Mouse (Mus musculus) v-Abl transformed pro-B cells (cell line): Measurements from ENCODE around the gene Cox18.

Source experiments
- in situ Hi-C, 2 experiments: fragments of 400-800 bp; cut with MboI; formaldehyde crosslinking; loops; one replicate each; pipeline ENCODE4 v1.15.1; 2025; ENCODE audit not compliant: unreplicated experiment in 2 of 2

The Cox18 gene

DNA sequence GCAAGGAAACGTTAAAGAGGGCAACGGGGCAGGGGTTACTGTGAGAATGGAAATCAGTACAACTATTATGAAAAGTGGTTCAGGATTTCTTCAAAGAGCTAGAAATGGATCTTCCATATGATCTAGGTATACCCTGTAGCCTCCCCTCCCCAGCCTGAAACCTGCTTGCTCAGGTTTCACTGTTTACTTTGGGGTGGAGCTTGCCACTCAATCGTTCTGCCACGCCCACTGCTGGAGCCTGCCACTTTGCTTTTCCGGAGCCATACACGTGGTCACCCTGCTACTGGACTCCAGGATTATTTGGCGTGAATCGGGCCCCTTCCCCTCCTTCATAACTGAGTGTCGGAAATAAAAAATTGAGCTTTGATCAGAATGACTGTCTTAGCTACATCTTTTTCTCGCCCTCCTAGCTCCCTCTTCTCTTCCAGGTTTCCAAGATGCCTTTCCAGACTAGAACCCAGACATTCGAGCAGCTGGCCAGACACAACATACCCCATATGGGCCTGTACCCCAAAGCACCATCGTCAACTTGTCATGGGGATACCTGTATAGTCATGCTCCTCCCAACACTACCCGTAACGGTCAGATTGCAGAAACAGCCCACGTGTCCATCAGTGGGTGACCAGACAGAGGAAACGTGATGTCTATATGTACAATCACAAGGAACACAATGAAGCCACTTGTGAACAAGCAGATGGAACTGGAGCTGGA lies 23.7 kb downstream of the Cox18 start:
- in situ Hi-C loops = loop anchor here (5.0 to 25.0 kb wide), 8 partner anchors 182 to 1405 kb away; partner anchors contain the start of genes Cxcl2 (in 2 of the 2), Cxcl5 (in 1 of the 2), Pf4 (in 1 of the 2) and Ppbp (in 1 of the 2)

DNA sequence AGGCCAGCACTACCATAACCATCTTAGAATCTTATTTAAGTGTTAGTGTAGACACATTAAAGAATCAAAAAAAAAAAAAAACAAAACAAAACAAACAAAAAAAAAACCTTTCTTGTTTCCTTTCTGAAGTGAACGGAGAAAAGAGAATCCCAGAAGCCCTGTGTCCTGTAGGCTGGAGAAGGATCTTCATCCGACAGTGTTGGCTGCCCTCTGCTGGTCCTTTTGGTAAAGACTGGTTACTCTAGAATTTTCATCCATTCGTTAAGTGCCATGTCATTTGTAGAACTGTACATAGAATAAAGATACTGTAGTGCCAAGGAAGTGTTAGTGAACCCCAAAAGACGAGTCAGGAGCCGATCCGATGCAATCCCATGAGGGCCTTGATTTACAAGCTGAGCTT lies 29.0 kb downstream of the Cox18 start:
- in situ Hi-C loops = loop anchor here in 1 of 2 experiments (5.0 to 10.0 kb wide), 3 partner anchors 392 to 1400 kb away; no protein-coding TSS in a partner anchor

DNA sequence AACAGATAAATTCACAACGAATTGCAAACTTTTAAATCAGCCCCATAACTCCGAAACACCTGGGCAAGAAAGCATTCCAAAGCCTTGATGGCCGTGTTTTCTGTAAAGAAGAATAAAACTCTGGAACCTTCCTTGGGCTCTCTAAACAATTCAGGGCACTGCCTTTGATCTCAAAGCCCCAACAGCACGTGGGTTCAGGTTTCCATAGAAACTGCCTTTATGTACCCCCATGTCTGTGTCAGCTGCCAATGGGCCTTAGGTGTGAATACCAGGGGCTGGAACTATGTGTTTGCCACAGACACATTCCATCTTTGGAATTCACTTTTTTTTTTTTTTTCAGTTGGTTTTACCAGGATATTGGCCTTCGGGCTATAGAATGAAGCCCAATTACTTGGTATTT lies 41.0 kb downstream of the Cox18 start:
- in situ Hi-C loops = no loop called here

DNA sequence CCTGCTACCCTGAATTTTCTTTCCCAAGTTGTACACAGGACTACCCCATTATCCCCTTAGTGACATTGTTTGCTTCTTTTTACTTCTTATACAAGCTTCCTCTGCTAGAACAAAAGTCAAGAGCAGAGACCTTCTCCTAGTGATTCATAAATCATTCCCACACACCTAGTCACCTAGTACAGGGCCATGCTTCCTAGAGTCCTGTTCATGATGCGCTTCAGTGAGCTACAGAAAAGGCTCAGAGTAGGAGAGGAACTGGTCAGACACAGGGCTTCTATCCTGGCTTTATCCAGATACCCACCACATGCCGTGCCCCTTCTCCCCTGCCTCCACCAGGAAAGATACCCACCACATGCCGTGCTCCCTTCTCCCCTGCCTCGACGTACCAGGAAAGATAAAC lies 44.7 kb downstream of the Cox18 start:
- in situ Hi-C loops = no loop called here

DNA sequence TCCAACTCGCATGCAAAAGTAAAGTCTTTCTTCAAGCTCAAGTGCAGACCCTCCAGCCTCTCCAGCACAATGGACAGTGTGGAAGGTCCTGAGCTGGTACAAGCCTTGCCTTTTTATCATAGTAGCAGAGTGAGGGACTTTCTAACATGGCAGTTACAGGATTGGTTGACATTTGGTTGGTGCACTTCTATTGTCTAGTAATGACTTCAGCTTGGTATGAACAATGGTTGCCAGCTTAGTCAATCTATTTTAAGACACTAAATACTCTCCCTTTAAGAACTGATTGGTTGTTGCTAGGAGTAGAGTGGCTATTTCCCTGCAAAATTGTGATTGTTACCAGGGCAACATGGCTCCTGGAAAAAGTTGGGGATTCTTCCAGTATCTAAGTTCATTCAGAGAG lies 45.7 kb downstream of the Cox18 start:
- in situ Hi-C loops = no loop called here
